Mouse (Mus musculus) heart, embryonic 11.5 days (tissue): ENCODE results near the gene Etl4. TPM values are rescaled to one million over a fixed set of nuclear protein-coding genes. Genes with fewer than 3 reads are reported as not detected.

ENCODE experiments used
- ATAC-seq: fragments of 200-750 bp; cut with Nextera tagmentation; replicated peaks from 2 replicates; pipeline ENCODE4 v1.8.0; 2017; ENCODE audit warnings: moderate library complexity; ENCODE audit not compliant: insufficient number of reproducible peaks, low FRiP score, low TSS enrichment
- H3K27ac ChIP-seq: fragments of 300-500 bp; sonication (generic); 2 replicates; pipeline ENCODE4 v1.5.1; 2014; ENCODE audit warnings: mild to moderate bottlenecking, low read depth, low read length
- H3K27me3 ChIP-seq: fragments of 300-500 bp; sonication (generic); 2 replicates; pipeline ENCODE4 v1.6.1; 2014; ENCODE audit warnings: mild to moderate bottlenecking, low read length, mixed read lengths; ENCODE audit not compliant: control insufficient read depth, insufficient read depth
- H3K36me3 ChIP-seq: fragments of 300-500 bp; sonication (generic); 2 replicates; pipeline ENCODE4 v1.6.1; 2014; ENCODE audit warnings: mild to moderate bottlenecking, low read length, moderate library complexity, mixed read lengths; ENCODE audit not compliant: control insufficient read depth, insufficient read depth
- H3K4me1 ChIP-seq: fragments of 300-500 bp; sonication (generic); 2 replicates; pipeline ENCODE4 v1.6.1; 2014; ENCODE audit warnings: low read length; ENCODE audit not compliant: control insufficient read depth, insufficient read depth
- H3K4me2 ChIP-seq: fragments of 300-500 bp; sonication (generic); 2 replicates; pipeline ENCODE4 v1.6.1; 2014; ENCODE audit warnings: mild to moderate bottlenecking, moderate library complexity
- H3K4me3 ChIP-seq: fragments of 300-500 bp; sonication (generic); 2 replicates; pipeline ENCODE4 v1.5.1; 2014; ENCODE audit warnings: low read depth, low read length
- H3K9ac ChIP-seq: fragments of 300-500 bp; sonication (generic); 2 replicates; pipeline ENCODE4 v1.6.1; 2014; ENCODE audit warnings: mild to moderate bottlenecking, low read depth, low read length, moderate library complexity
- H3K9me3 ChIP-seq: fragments of 300-500 bp; sonication (generic); replicated peaks from 2 replicates; pipeline ENCODE4 v1.6.1; 2016; ENCODE audit warnings: low read length; ENCODE audit not compliant: control insufficient read depth
- WGBS: fragments of 180-500 bp; shearing (Covaris S2); extraction: QIAGEN DNeasy Blood & Tissue Kit; methylation state at CpG from one replicate; pipeline ENCODE4 v1.1.7; 2014; ENCODE audit not compliant: insufficient replicate concordance; 5-methylcytosine and 5-hydroxymethylcytosine counted together
- polyA plus RNA-seq: library from polyadenylated mRNA; unstranded; fragments of >200 nt; fragmentation: Nextera tagmentation; extraction: Ambion mirVana; gene quantifications from 2 replicates; pipeline ENCODE4 v1.2.1, GENCODE M21; 2014

Etl4 gene
- polyA plus RNA-seq, 1 experiment from 2014 or later: 12.4 TPM

GRCm38 (mm10) chr2:20736324-20737015 is 826.9 kb downstream of the Etl4 start:
- no peak overlapping the region for H3K27ac ChIP-seq
- no peaks in the 10 kb centered on the region for H3K9me3 ChIP-seq
- WGBS: 60% methylated on average over 7 of the region's 7 CpGs

GRCm38 (mm10) chr2:20737112-20737808 is 827.7 kb downstream of the Etl4 start:
- Histone ChIP-seq H3K9me3 (no peaks in the 10 kb centered on the region), H3K4me1 (peaks cover 7% of the 10 kb centered on the region; the same call in 1 of the 2 replicates), H3K4me3 (no peak overlapping the region), H3K9ac (no peak overlapping the region), H3K4me2 (no peak overlapping the region; the same call in 1 of the 2 replicates), H3K36me3 (no peaks in the 10 kb centered on the region), H3K27me3 (no peaks in the 10 kb centered on the region), H3K27ac (no peak overlapping the region)
- WGBS: 64% methylated on average over 19 of the region's 19 CpGs
- ATAC-seq: no peak

More at GRCm38 (mm10) chr2:20736324-20737015, 826.9 kb downstream of the Etl4 start:
- ATAC-seq: no peak
- H3K4me2 ChIP-seq: no peak overlapping the region
- no peaks in the 10 kb centered on the region for H3K27me3 ChIP-seq
- no peak overlapping the region for H3K4me3 ChIP-seq
- no peaks in the 10 kb centered on the region for H3K36me3 ChIP-seq
- H3K4me1 ChIP-seq: peaks cover 7% of the 10 kb centered on the region; the same call in 1 of the 2 replicates
- H3K9ac ChIP-seq: no peak overlapping the region

GRCm38 (mm10) chr2:20737837-20738236 is 828.3 kb downstream of the Etl4 start:
- H3K4me3 ChIP-seq: no peak overlapping the region
- no peak overlapping the region for H3K9ac ChIP-seq
- no peaks in the 10 kb centered on the region for H3K27me3 ChIP-seq
- no peak for ATAC-seq
- 46% methylated on average over 4 of the region's 4 CpGs for WGBS
- peaks cover 7% of the 10 kb centered on the region; the same call in 1 of the 2 replicates for H3K4me1 ChIP-seq
- no peaks in the 10 kb centered on the region for H3K36me3 ChIP-seq
- no peak overlapping the region for H3K4me2 ChIP-seq
- H3K9me3 ChIP-seq: no peaks in the 10 kb centered on the region
- H3K27ac ChIP-seq: no peak overlapping the region

GRCm38 (mm10) chr2:20747723-20748122 is 838.1 kb downstream of the Etl4 start:
- 74% methylated on average over 1 of the region's 1 CpGs for WGBS
- Histone ChIP-seq H3K4me3 (no peak overlapping the region), H3K9ac (no peak overlapping the region), H3K36me3 (no peaks in the 10 kb centered on the region), H3K27ac (no peak overlapping the region), H3K4me1 (no peaks in the 10 kb centered on the region), H3K4me2 (no peak overlapping the region), H3K27me3 (no peaks in the 10 kb centered on the region), H3K9me3 (no peaks in the 10 kb centered on the region)
- ATAC-seq: no peak

GRCm38 (mm10) chr2:20748481-20748880 is 838.9 kb downstream of the Etl4 start:
- no peaks in the 10 kb centered on the region for H3K27me3 ChIP-seq
- no peak for ATAC-seq

GRCm38 (mm10) chr2:20749687-20750086 is 840.1 kb downstream of the Etl4 start:
- H3K4me1 ChIP-seq: no peaks in the 10 kb centered on the region
- H3K27me3 ChIP-seq: no peaks in the 10 kb centered on the region
- H3K9me3 ChIP-seq: no peaks in the 10 kb centered on the region
- WGBS: 80% methylated on average over 3 of the region's 3 CpGs
- H3K9ac ChIP-seq: no peak overlapping the region
- ATAC-seq: no peak
- no peak overlapping the region for H3K27ac ChIP-seq
- no peaks in the 10 kb centered on the region for H3K36me3 ChIP-seq
- no peak overlapping the region for H3K4me2 ChIP-seq
- H3K4me3 ChIP-seq: no peak overlapping the region

More at GRCm38 (mm10) chr2:20748481-20748880, 838.9 kb downstream of the Etl4 start:
- Histone ChIP-seq H3K36me3 (no peaks in the 10 kb centered on the region), H3K4me2 (no peak overlapping the region), H3K9ac (no peak overlapping the region), H3K4me3 (no peak overlapping the region), H3K27ac (no peak overlapping the region), H3K9me3 (no peaks in the 10 kb centered on the region), H3K4me1 (no peaks in the 10 kb centered on the region)
- WGBS: 79% methylated on average over 1 of the region's 1 CpGs

GRCm38 (mm10) chr2:20753282-20754110 is 843.9 kb downstream of the Etl4 start:
- H3K9me3 ChIP-seq: no peaks in the 10 kb centered on the region
- no peak for ATAC-seq
- no peaks in the 10 kb centered on the region for H3K36me3 ChIP-seq
- 69% methylated on average over 8 of the region's 8 CpGs for WGBS
- H3K4me1 ChIP-seq: no peaks in the 10 kb centered on the region
- no peak overlapping the region for H3K4me2 ChIP-seq
- H3K4me3 ChIP-seq: no peak overlapping the region
- no peak overlapping the region for H3K9ac ChIP-seq
- no peak overlapping the region for H3K27ac ChIP-seq
- no peaks in the 10 kb centered on the region for H3K27me3 ChIP-seq

- Histone ChIP-seq H3K36me3 (no peaks in the 10 kb centered on the region), H3K27me3 (no peaks in the 10 kb centered on the region), H3K9me3 (no peaks in the 10 kb centered on the region), H3K27ac (no peak overlapping the region), H3K9ac (no peak overlapping the region), H3K4me2 (no peak overlapping the region), H3K4me1 (no peaks in the 10 kb centered on the region; the same call in 1 of the 2 replicates), H3K4me3 (no peak overlapping the region)
- WGBS: 82% methylated on average over 3 of the region's 3 CpGs
- no peak for ATAC-seq
These were observed 847.4 kb downstream of the Etl4 start for GRCm38 (mm10) chr2:20756964-20757363.
